Mouse (Mus musculus) ES-Bruce4 (cell line): ENCODE results near the gene Asic1. TPM values are rescaled to one million over a fixed set of nuclear protein-coding genes. Genes with fewer than 3 reads are reported as not detected.
A peak's percentile ranks its signal among the peaks of the same experiment; 100 is the strongest.
"Not testable (repeated sequence)": the region's sequence is repeated elsewhere in the genome, so short reads cannot be mapped to it uniquely, and the experiment has no call there.

Experiments used
- H3K27ac ChIP-seq: 2 replicates; pipeline ENCODE4 v1.5.1; 2012; ENCODE audit warnings: low read length, inconsistent platforms; ENCODE audit not compliant: insufficient read depth
- H3K27me3 ChIP-seq: 2 replicates; pipeline ENCODE4 v1.6.1; 2012; ENCODE audit warnings: mild to moderate bottlenecking, low read length, inconsistent platforms; ENCODE audit not compliant: control insufficient read depth, poor library complexity, insufficient read depth, severe bottlenecking
- H3K36me3 ChIP-seq: 2 replicates; pipeline ENCODE4 v1.6.1; 2012; ENCODE audit warnings: inconsistent platforms, mild to moderate bottlenecking, low read length, moderate library complexity; ENCODE audit not compliant: control insufficient read depth, poor library complexity, insufficient read depth, severe bottlenecking
- H3K4me1 ChIP-seq: one replicate; pipeline ENCODE4 v1.8.1; 2011; ENCODE audit warnings: low read length; ENCODE audit not compliant: control insufficient read depth, insufficient read depth
- H3K4me3 ChIP-seq: 2 replicates; pipeline ENCODE4 v1.5.1; 2011; ENCODE audit warnings: low read depth, mild to moderate bottlenecking, low read length
- H3K9ac ChIP-seq: 2 replicates; pipeline ENCODE4 v1.6.1; 2012; ENCODE audit warnings: low read depth, mild to moderate bottlenecking, inconsistent platforms; ENCODE audit not compliant: poor library complexity, severe bottlenecking
- H3K9me3 ChIP-seq: replicated peaks from 2 replicates; pipeline ENCODE4 v1.6.1; 2012; ENCODE audit warnings: mild to moderate bottlenecking, low read length, inconsistent platforms; ENCODE audit not compliant: control insufficient read depth, poor library complexity, insufficient read depth, severe bottlenecking
- CTCF ChIP-seq: IDR thresholded peaks from one replicate; pipeline ENCODE4 v1.8.1; 2011; ENCODE audit warnings: low read depth, low read length
- EP300 ChIP-seq: IDR thresholded peaks from 2 replicates; pipeline ENCODE4 v1.6.1; 2011; ENCODE audit warnings: low read depth, low read length; ENCODE audit not compliant: insufficient read depth
- POLR2A ChIP-seq: IDR thresholded peaks from one replicate; pipeline ENCODE4 v1.8.1; 2011; ENCODE audit warnings: low read length; ENCODE audit not compliant: insufficient read depth
- polyA plus RNA-seq: library from polyadenylated mRNA; stranded (reverse); fragments of >200 nt; gene quantifications from 2 replicates; pipeline ENCODE4 v1.2.4, GENCODE M21; 2011; ENCODE audit warnings: low read depth; ENCODE audit not compliant: missing spikeins, insufficient read depth, insufficient read length

Gene Asic1
- polyA plus RNA-seq, 1 experiment = 3.9 TPM

GRCm38 (mm10) chr15:99723515-99724291 lies 53.5 kb downstream of the Asic1 start:
- H3K9me3 ChIP-seq = 0 out of 2 replicates have a peak, but pooled peaks cover under 1% of the 10 kb centered on the region
- no peak for TF ChIP-seq POLR2A
- TF ChIP-seq EP300 = 0 out of 2 replicates have a peak, but pooled peaks have one; percentile 11
- peaks cover 7% of the 10 kb centered on the region for H3K4me1 ChIP-seq
- no peaks in the 10 kb centered on the region for H3K27me3 ChIP-seq
- H3K9ac ChIP-seq = peak overlapping the region; percentile 14; the same call in 1 of the 2 replicates
- H3K36me3 ChIP-seq = peaks cover 10% of the 10 kb centered on the region
- peak overlapping the region; percentile 47 for H3K27ac ChIP-seq
- 0 out of 2 replicates have a peak overlapping the region, but pooled peaks have one; percentile 5 for H3K4me3 ChIP-seq

- peaks cover 13% of the 10 kb centered on the region for H3K36me3 ChIP-seq
- peak; percentile 55 for TF ChIP-seq CTCF
- TF ChIP-seq EP300 = 0 out of 2 replicates have a peak, but pooled peaks have one; percentile 15
- no peak for TF ChIP-seq POLR2A
- peak overlapping the region; percentile 30; the same call in 1 of the 2 replicates for H3K27ac ChIP-seq
- H3K4me1 ChIP-seq = peaks cover 7% of the 10 kb centered on the region
- no peaks in the 10 kb centered on the region for H3K27me3 ChIP-seq
- H3K9ac ChIP-seq = peak overlapping the region; percentile 14
- H3K4me3 ChIP-seq = 0 out of 2 replicates have a peak overlapping the region, but pooled peaks have one; percentile 4
- peaks cover 4% of the 10 kb centered on the region; the same call in 1 of the 2 replicates for H3K9me3 ChIP-seq
These were observed 54.3 kb downstream of the Asic1 start for GRCm38 (mm10) chr15:99724292-99725021.

GRCm38 (mm10) chr15:99725341-99726155 lies 55.4 kb downstream of the Asic1 start, which contains the start of gene Cox14:
Gene Cox14, plus strand, starts transcription at chr15:99725618.
- peak within 1 kb of the TSS; percentile 19; the same call in 1 of the 2 replicates for H3K27ac ChIP-seq
- peaks cover 16% of the 10 kb centered on the region for H3K36me3 ChIP-seq
- H3K4me1 ChIP-seq = peaks cover 7% of the 10 kb centered on the region
- TF ChIP-seq EP300 (no peak), CTCF (peak; percentile 95), POLR2A (no peak)
- peak within 1 kb of the TSS; percentile 86 for H3K9ac ChIP-seq
- no peaks in the 10 kb centered on the region for H3K27me3 ChIP-seq
- peak within 1 kb of the TSS; percentile 93 for H3K4me3 ChIP-seq
- H3K9me3 ChIP-seq = peaks cover 4% of the 10 kb centered on the region; the same call in 1 of the 2 replicates

GRCm38 (mm10) chr15:99726549-99726948 lies 56.4 kb downstream of the Asic1 start:
- Histone ChIP-seq H3K27ac (no peak overlapping the region), H3K36me3 (peaks cover 16% of the 10 kb centered on the region), H3K4me3 (no peak overlapping the region), H3K27me3 (no peaks in the 10 kb centered on the region), H3K9ac (peak overlapping the region; percentile 86), H3K4me1 (peaks cover 7% of the 10 kb centered on the region), H3K9me3 (peaks cover 4% of the 10 kb centered on the region; the same call in 1 of the 2 replicates)
- TF ChIP-seq EP300 = no peak
- no peak for TF ChIP-seq POLR2A
- TF ChIP-seq CTCF = no peak

- H3K9ac ChIP-seq, H3K4me3 ChIP-seq, H3K9me3 ChIP-seq, H3K27me3 ChIP-seq, H3K27ac ChIP-seq, H3K4me1 ChIP-seq: not testable (repeated sequence)
- H3K36me3 ChIP-seq = peaks cover 16% of the 10 kb centered on the region
These were observed 56.9 kb downstream of the Asic1 start for GRCm38 (mm10) chr15:99727039-99727438.
